Mouse (Mus musculus) ovary, adult 18-20 months (tissue): ENCODE results near the gene Ell3.

Source experiments
- DNase-seq: peaks from one replicate; pipeline ENCODE4 v3.0.0; 2022; ENCODE audit warnings: low spot score, mixed read lengths

Gene Ell3

DNA sequence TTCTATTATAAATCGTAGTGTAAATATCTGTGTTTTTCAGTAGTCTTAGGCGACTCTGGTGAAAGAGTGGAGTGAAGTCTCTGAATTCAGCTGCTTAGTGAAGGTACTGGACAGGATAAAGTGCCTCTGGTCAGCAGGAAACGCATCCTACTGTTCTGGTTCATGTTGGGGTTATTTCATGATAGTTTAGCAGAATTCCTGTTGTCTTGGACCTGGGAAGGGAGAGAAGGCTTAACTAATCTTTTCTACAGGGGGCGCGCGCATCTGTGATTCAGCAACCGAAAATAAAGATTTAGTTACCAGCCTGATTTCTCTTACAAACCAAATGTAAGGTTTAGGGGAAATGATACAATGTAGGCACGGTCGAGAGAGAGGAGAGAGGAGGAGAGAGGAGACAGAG, 4.1 kb upstream of the Ell3 start:
- no peak for DNase-seq

DNA sequence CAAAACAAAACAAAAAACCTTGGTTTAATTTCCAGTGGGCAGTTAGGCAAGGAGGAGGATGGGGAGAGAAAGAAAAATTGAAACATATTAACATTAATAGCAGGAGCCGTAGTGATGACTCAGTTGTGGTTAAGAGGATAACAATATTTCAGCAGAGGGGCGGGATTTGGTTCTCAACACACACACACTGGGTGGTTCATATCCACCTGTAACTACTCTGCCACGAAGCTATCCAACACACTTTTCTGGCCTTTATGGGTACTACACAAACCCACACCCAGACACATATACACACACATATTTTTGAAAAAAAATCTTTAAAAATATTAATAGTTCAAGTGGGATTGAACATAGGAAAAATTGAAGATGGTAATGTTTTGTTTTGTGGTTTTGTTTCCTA, 2.9 kb upstream of the Ell3 start:
- DNase-seq, result no peak

DNA sequence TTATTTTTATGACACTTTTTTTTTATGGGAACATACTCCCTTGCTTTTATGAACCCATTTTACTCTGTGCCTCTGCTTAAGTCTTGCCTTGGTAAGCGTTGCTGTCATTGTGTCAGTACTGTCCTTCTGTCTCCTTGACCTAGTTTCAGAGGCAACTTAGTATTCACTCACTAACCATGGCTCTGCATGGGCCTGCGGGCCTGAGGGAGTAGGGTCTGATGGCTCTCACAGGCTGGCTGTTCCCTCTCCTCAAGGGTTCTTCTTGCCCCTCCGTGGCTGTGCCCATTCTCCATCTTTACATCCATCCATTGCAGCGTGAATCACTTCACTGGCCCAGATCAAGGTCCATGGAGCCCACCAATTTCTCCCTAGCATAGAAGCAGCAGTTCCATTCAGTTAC, 2.4 kb upstream of the Ell3 start:
- no peak for DNase-seq

DNA sequence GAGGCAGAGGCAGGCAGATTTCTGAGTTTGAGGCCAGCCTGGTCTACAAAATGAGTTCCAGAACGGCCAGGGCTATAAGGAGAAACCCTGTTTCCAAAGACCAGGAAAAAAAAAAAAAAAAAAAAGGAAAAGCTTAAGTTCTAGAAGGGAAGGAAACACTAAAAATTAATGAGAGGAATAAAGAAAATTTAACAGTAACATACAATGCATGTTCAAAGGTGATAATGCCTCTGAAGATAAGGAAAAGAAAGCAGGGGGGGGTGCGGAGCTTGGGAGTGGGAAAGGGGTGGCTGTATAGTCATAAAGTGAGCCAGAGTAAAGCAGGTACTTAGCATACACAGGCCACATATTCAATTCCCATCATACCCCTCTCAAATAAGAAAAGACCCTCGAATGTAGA, 1.0 kb upstream of the Ell3 start:
- DNase-seq, result no peak

GRCm38 (mm10) chr2:121443068-121443349, 1.1 kb downstream of the Ell3 start:
- DNase-seq, result no peak

GRCm38 (mm10) chr2:121442259-121443067, 1.6 kb downstream of the Ell3 start:
- DNase-seq, result peak; percentile 22

DNA sequence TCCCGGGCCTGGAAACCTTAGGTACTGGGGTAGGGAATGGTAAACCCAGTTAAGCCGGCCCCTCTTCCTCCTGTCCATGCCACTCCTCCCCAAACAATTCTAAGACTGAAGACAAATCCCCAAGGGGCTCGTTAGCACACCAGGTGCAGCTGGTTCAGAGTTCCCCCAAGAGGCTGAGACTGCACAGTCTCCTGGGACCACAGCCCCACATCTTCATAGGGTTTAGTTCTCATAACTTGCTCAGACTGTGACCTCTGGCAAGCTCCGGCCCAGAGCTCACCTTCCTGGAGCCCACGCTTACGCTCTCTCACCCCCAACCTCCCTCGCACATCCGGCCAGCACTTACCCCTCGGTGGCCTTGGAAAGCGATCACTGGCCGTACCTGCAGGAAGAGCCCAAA, 2.3 kb downstream of the Ell3 start:
- DNase-seq, result no peak

DNA sequence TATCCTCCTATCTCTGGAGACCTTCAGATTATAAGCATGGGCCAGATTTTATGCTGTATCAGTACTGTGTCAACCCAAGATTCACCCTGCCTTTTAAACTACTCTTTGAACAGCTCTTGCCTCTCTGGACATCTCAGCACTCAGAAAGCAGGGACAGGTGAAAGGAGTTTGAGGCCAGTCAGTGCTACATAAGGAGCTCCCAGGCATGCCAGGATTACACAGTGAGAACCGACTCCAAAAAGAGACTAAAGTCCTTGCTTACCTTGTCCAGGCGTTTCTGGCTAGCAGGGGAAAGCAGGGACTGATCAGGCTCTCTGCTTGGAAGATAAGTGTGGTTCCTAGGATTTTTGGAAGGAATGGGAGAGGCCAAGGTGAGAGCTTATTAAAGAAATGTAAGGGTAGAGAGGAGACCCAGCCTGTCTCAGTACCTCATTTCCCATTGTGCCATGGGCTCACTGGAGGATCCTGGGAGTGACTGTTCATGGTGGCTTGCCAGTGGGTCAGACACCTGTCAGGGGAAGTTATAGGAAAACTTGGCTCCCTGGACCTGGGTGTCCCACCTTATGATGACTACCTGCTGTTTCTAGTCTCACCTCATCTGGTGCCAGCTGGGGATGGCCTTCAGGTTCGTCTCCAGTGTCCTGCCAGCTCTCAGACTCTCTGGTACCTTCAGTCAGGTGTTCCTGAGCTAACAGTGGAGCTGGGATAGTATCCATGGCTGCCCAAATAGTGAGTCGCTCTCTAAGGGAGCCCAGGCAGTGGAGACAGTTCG, 3.1 kb downstream of the Ell3 start:
- DNase-seq, result no peak

GRCm38 (mm10) chr2:121439746-121440145, 4.3 kb downstream of the Ell3 start:
- no peak for DNase-seq

DNA sequence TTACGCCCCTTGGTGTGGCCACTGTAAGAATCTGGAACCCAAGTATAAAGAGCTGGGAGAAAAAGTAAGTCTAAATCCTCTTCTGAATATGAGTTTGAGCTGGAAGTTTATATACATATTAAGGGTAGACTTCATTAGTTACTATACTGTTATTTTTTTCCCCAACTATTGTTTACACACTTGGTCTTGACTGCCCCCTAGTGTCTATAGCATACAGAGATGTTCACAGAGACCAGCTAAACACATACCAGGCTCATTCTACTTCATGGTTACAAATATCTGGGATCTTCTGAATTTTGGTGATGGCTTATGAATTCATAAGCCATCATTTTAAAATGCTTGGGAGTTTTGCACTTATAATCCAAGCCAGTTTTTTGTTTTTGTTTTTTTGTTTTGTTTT, 9.2 kb downstream of the Ell3 start:
- DNase-seq, result no peak

DNA sequence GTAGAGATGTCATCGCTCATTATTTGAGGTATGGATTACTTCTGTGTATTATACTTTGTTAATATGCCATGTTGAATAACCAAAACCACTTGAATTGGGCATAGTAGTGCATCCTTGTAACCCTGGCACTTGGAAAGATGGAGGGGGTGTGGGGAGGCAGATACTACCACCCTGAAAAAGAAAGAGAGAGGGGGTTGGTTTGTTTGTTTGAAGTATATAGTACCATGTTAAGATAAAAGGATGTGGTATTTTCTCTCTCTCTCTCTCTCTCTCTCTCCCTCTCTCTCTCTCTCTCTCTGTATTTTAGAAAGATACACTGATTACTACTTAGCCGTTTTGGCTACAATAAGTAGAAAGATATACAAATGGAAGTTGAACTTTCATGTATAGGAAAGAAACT, 18.2 kb downstream of the Ell3 start:
- no peak for DNase-seq

GRCm38 (mm10) chr2:121423166-121423565, 20.9 kb downstream of the Ell3 start:
- no peak for DNase-seq

DNA sequence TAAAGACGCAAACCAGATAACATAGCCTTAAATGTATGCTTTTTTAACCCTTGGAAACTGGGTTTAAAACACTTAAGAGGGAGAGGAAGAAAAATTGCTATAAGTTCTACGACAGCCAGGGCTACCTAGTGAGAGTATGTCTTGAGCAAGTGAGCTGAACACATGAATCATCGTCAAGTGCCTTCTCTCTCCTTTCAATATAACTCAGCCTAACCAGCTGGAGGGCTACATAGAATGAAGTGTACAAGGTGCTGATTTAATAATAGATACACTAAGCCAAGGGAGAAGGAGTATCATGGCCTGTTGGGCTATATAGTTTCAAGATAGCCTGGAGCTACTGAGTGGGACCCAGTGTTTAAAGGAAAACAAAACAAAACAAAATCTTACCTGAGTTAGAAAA, 25.6 kb downstream of the Ell3 start:
- DNase-seq, result no peak

GRCm38 (mm10) chr2:121416356-121416755, 27.7 kb downstream of the Ell3 start:
- no peak for DNase-seq

- no peak for DNase-seq
Observed at GRCm38 (mm10) chr2:121415591-121415990, 28.5 kb downstream of the Ell3 start.

- DNase-seq, result no peak
Observed at GRCm38 (mm10) chr2:121415103-121415502, 29.0 kb downstream of the Ell3 start.

- no peak for DNase-seq
Observed at GRCm38 (mm10) chr2:121414139-121414685, 29.9 kb downstream of the Ell3 start.

- peak; percentile 98 for DNase-seq
Observed at GRCm38 (mm10) chr2:121413387-121414042, 30.6 kb downstream of the Ell3 start, which contains the start of the genes Pdia3 and Catsper2. Gene Pdia3, plus strand, starts transcription at chr2:121413775. Gene Catsper2, minus strand, starts transcription at chr2:121413792.

- DNase-seq, result peak; percentile 3
Observed at GRCm38 (mm10) chr2:121412843-121413386, 31.2 kb downstream of the Ell3 start.

GRCm38 (mm10) chr2:121408160-121408559, 35.9 kb downstream of the Ell3 start:
- no peak for DNase-seq

DNA sequence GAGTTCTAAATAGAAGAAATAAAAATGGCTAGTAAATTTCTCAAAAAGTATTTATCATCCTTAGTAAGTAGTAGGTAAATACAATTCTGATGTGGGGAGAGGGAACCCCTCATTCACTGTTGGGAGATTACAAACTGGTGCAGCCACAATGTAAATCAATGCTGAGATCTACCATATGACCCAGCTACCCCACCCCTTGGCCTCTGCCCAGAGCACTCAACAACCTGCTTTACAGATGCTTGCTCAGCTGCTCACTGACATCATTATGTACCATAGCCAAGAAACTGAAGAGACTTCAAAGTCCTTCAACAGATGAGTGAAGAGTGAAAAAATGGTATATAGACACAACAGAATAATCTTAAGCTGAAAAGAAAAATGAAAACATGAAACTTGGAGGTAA, 40.8 kb downstream of the Ell3 start:
- DNase-seq, result no peak

DNA sequence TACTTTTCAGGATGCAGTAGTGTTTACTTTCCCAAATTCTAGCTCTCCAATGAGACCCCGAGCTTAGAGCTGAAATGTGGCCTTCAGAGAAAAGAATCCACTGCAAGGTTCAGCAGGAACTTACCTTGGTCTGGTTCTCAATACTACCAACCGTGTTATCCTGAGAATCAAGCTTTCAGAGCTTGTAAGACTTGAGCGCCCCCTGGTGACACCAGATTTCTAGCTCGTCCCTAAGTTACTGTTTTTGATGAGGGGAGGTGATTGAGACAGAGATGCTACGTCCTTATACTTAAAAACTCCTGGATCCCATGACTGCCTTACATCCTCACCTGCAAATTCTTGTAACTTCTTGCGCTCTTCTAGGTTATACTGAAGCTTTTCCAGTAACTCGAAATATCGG, 47.5 kb downstream of the Ell3 start:
- DNase-seq, result peak; percentile 34
